Mouse (Mus musculus) heart, embryonic 16.5 days (tissue): ENCODE data around the gene Tubgcp3. TPM values are rescaled to one million over a fixed set of nuclear protein-coding genes. Genes with fewer than 3 reads are reported as not detected.
A peak's percentile ranks its signal among the peaks of the same experiment; 100 is the strongest.
"Not testable (repeated sequence)": the region's sequence is repeated elsewhere in the genome, so short reads cannot be mapped to it uniquely, and the experiment has no call there.

Source experiments
- ATAC-seq: fragments of 200-750 bp; cut with Nextera tagmentation; replicated peaks from 2 replicates; pipeline ENCODE4 v1.8.0; 2017; ENCODE audit warnings: moderate number of reproducible peaks; ENCODE audit not compliant: insufficient read depth, low FRiP score; ENCODE audit errors: extremely low read depth
- H3K27ac ChIP-seq: fragments of 300-500 bp; sonication (generic); 2 replicates; pipeline ENCODE4 v1.5.1; 2014; ENCODE audit warnings: mild to moderate bottlenecking, low read length, control low read depth, moderate library complexity
- H3K27me3 ChIP-seq: fragments of 300-500 bp; sonication (generic); 2 replicates; pipeline ENCODE4 v1.6.1; 2014; ENCODE audit warnings: low read length, mixed read lengths; ENCODE audit not compliant: control insufficient read depth, insufficient read depth
- H3K36me3 ChIP-seq: fragments of 300-500 bp; sonication (generic); 2 replicates; pipeline ENCODE4 v1.6.1; 2014; ENCODE audit not compliant: control insufficient read depth, insufficient read depth
- H3K4me1 ChIP-seq: fragments of 300-500 bp; sonication (generic); 2 replicates; pipeline ENCODE4 v1.6.1; 2014; ENCODE audit warnings: low read length, mixed read lengths; ENCODE audit not compliant: control insufficient read depth, insufficient read depth
- H3K4me2 ChIP-seq: fragments of 300-500 bp; sonication (generic); 2 replicates; pipeline ENCODE4 v1.6.1; 2014; ENCODE audit warnings: low read depth, mild to moderate bottlenecking, control low read depth, low read length
- H3K4me3 ChIP-seq: fragments of 300-500 bp; sonication (generic); 2 replicates; pipeline ENCODE4 v1.5.1; 2014; ENCODE audit warnings: mild to moderate bottlenecking, control low read depth, low read length
- H3K9ac ChIP-seq: fragments of 300-500 bp; sonication (generic); 2 replicates; pipeline ENCODE4 v1.6.1; 2014; ENCODE audit warnings: low read length, control low read depth
- H3K9me3 ChIP-seq: fragments of 300-500 bp; sonication (generic); replicated peaks from 2 replicates; pipeline ENCODE4 v1.6.1; 2016; ENCODE audit warnings: low read length; ENCODE audit not compliant: control insufficient read depth
- WGBS: fragments of 180-500 bp; shearing (Covaris S2); extraction: QIAGEN DNeasy Blood & Tissue Kit; methylation state at CpG from one replicate; pipeline ENCODE4 v1.1.7; 2014; 5-methylcytosine and 5-hydroxymethylcytosine counted together
- polyA plus RNA-seq: library from polyadenylated mRNA; unstranded; fragments of >200 nt; fragmentation: Nextera tagmentation; extraction: Ambion mirVana; gene quantifications from 2 replicates; pipeline ENCODE4 v1.2.1, GENCODE M21; 2015

The Tubgcp3 gene
- polyA plus RNA-seq, 1 experiment from 2014 or later: 29.4 TPM

GRCm38 (mm10) chr8:12677529-12677928 lies 5.5 kb upstream of the Tubgcp3 start:
- no peak overlapping the region for H3K9ac ChIP-seq
- H3K4me1 ChIP-seq: peaks cover 1% of the 10 kb centered on the region
- no peak for ATAC-seq
- peaks cover 15% of the 10 kb centered on the region for H3K27me3 ChIP-seq
- H3K4me3 ChIP-seq: no peak overlapping the region
- no peak overlapping the region for H3K4me2 ChIP-seq
- 1% methylated on average over 7 of the region's 7 CpGs for WGBS
- H3K36me3 ChIP-seq: no peaks in the 10 kb centered on the region
- H3K27ac ChIP-seq: no peak overlapping the region
- H3K9me3 ChIP-seq: no peaks in the 10 kb centered on the region

- Histone ChIP-seq H3K27me3 (peaks cover 6% of the 10 kb centered on the region; the same call in 1 of the 2 replicates), H3K9me3 (no peaks in the 10 kb centered on the region)
- WGBS: under 1% methylated on average over 35 of the region's 38 CpGs
Measured at GRCm38 (mm10) chr8:12671473-12672055, 484 bp downstream of the Tubgcp3 start.

GRCm38 (mm10) chr8:12670965-12671364 lies 1.1 kb downstream of the Tubgcp3 start:
- Histone ChIP-seq H3K27me3 (peaks cover 6% of the 10 kb centered on the region; the same call in 1 of the 2 replicates), H3K4me2 (peak overlapping the region; percentile 93), H3K9me3 (no peaks in the 10 kb centered on the region), H3K27ac (no peak overlapping the region), H3K9ac (peak overlapping the region; percentile 93), H3K4me1 (peaks cover 12% of the 10 kb centered on the region), H3K4me3 (peak overlapping the region; percentile 83), H3K36me3 (no peaks in the 10 kb centered on the region)
- no peak for ATAC-seq
- WGBS: 27% methylated on average over 6 of the region's 6 CpGs

More at GRCm38 (mm10) chr8:12671473-12672055, 484 bp downstream of the Tubgcp3 start:
- H3K4me1 ChIP-seq: peaks cover 12% of the 10 kb centered on the region
- peak; percentile 68 for ATAC-seq
- no peaks in the 10 kb centered on the region for H3K36me3 ChIP-seq
- peak overlapping the region; percentile 93 for H3K4me2 ChIP-seq
- peak overlapping the region; percentile 54 for H3K27ac ChIP-seq
- peak overlapping the region; percentile 83 for H3K4me3 ChIP-seq
- H3K9ac ChIP-seq: peak overlapping the region; percentile 93

DNA sequence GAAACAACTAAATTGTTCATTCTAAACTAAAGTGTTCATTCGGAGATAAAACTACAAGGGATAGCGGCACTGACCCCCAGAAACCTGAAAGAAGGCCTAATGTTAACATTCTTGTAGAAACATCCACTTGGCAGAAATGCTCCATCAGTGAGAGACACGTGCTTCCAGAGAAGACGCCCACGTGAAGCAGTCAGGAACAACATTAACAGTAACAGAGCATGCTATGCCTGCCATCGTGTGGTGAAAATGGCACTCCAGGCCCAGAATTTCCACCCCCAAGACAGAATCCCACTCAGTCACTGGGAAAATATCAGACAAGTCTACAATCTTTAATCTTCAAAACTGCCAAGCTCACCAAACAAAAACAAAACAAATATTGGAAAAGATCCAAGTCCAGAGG lies 3.2 kb downstream of the Tubgcp3 start:
- no peak for ATAC-seq
- H3K9ac ChIP-seq: no peak overlapping the region
- peaks cover 5% of the 10 kb centered on the region; the same call in 1 of the 2 replicates for H3K27me3 ChIP-seq
- peaks cover 12% of the 10 kb centered on the region for H3K4me1 ChIP-seq
- H3K27ac ChIP-seq: no peak overlapping the region
- H3K4me2 ChIP-seq: no peak overlapping the region
- no peaks in the 10 kb centered on the region for H3K36me3 ChIP-seq
- H3K4me3 ChIP-seq: no peak overlapping the region
- H3K9me3 ChIP-seq: no peaks in the 10 kb centered on the region
- 87% methylated on average over 6 of the region's 6 CpGs for WGBS

- ATAC-seq: peak; percentile 55
- H3K36me3 ChIP-seq, H3K27ac ChIP-seq, H3K9ac ChIP-seq, H3K4me1 ChIP-seq, H3K9me3 ChIP-seq, H3K4me2 ChIP-seq, H3K4me3 ChIP-seq, H3K27me3 ChIP-seq: not testable (repeated sequence)
- WGBS: 76% methylated on average over 3 of the region's 3 CpGs
Measured at GRCm38 (mm10) chr8:12666530-12666929, 5.5 kb downstream of the Tubgcp3 start.

- Histone ChIP-seq H3K9me3 (no peaks in the 10 kb centered on the region), H3K4me2 (no peak overlapping the region), H3K27me3 (no peaks in the 10 kb centered on the region), H3K4me1 (no peaks in the 10 kb centered on the region), H3K4me3 (no peak overlapping the region), H3K36me3 (peaks cover 12% of the 10 kb centered on the region; the same call in 1 of the 2 replicates), H3K9ac (no peak overlapping the region), H3K27ac (no peak overlapping the region)
- 72% methylated on average over 5 of the region's 5 CpGs for WGBS
- ATAC-seq: no peak
Measured at GRCm38 (mm10) chr8:12663105-12663456, 9.0 kb downstream of the Tubgcp3 start.

DNA sequence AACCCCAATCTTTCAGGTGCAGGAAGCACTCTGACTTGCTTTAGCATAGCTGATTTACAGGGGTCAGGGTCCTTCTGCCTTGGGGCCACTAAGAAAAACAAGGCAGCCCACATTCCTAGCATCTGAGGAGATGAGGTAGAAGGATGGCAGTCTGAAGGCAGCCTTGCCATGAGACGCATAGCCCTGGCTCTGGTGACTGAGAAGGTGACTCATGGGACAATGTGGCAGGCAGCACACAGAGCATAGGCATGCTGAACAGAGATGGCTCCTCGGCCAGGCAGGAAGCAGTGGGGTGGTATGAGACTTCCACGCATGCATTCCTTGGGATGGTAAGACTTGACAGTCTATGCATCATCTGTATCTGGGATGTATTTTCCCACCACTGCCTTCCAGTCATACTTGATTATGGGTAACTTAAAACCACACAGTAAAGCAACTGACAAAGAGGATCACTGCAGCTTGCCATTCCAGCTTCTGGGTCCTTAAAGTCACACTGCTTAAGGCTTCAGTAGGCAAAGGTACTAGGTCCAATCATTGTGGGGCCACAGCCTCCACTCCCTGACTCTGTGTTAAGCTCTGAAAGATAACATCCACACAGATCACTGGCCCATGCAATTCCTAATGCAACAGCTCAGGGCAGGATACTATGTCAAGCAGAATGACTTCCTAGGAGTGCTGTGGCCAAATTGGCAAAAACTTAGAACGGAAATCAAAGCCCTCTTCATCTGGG lies 9.5 kb downstream of the Tubgcp3 start:
- no peaks in the 10 kb centered on the region for H3K9me3 ChIP-seq
- H3K27ac ChIP-seq: no peak overlapping the region
- WGBS: 79% methylated on average over 4 of the region's 4 CpGs
- H3K27me3 ChIP-seq: no peaks in the 10 kb centered on the region
- H3K36me3 ChIP-seq: peaks cover 12% of the 10 kb centered on the region; the same call in 1 of the 2 replicates
- H3K4me1 ChIP-seq: no peaks in the 10 kb centered on the region
- H3K4me3 ChIP-seq: no peak overlapping the region
- H3K9ac ChIP-seq: no peak overlapping the region
- no peak for ATAC-seq
- H3K4me2 ChIP-seq: no peak overlapping the region

DNA sequence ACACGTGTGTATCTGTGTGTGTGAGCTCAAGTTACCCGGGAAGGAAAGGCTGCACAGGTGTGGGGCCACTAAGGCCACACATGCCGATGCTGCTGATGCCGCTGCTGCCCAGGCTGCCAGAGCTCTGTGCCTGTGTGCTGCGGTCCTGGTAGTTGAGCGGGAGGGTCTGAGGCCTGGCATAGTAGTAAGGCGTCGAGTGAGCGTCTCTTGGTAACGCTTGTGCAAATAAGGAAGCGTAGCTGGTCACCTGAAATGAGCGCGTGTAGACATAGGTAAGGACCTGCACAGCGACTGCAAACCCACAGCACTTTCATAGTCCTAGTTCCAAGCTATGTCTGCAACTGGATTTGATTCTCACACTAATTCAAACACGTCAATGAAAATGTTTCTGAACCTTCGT lies 14.6 kb downstream of the Tubgcp3 start:
- Histone ChIP-seq H3K4me1 (no peaks in the 10 kb centered on the region), H3K4me3 (no peak overlapping the region), H3K27ac (no peak overlapping the region), H3K9ac (no peak overlapping the region), H3K36me3 (peaks cover 32% of the 10 kb centered on the region), H3K9me3 (no peaks in the 10 kb centered on the region), H3K27me3 (no peaks in the 10 kb centered on the region), H3K4me2 (no peak overlapping the region)
- WGBS: 90% methylated on average over 16 of the region's 16 CpGs
- ATAC-seq: no peak

GRCm38 (mm10) chr8:12651246-12651645 lies 20.8 kb downstream of the Tubgcp3 start:
- peaks cover 45% of the 10 kb centered on the region for H3K36me3 ChIP-seq
- ATAC-seq: no peak
- no peak overlapping the region for H3K4me3 ChIP-seq
- H3K4me1 ChIP-seq: no peaks in the 10 kb centered on the region
- no peak overlapping the region for H3K4me2 ChIP-seq
- H3K9ac ChIP-seq: no peak overlapping the region
- no peaks in the 10 kb centered on the region for H3K9me3 ChIP-seq
- no peaks in the 10 kb centered on the region for H3K27me3 ChIP-seq
- no peak overlapping the region for H3K27ac ChIP-seq
- 63% methylated on average over 4 of the region's 4 CpGs for WGBS
